Mouse (Mus musculus): ENCODE measurements around the gene Gm42957. TPM values are rescaled to one million over a fixed set of nuclear protein-coding genes. Genes with fewer than 3 reads are reported as not detected.
"Not testable (repeated sequence)": the region's sequence is repeated elsewhere in the genome, so short reads cannot be mapped to it uniquely, and the experiment has no call there.

Gm42957 gene
- polyA plus RNA-seq, 1 experiment from 2014 or later, result 0.14 TPM

DNA sequence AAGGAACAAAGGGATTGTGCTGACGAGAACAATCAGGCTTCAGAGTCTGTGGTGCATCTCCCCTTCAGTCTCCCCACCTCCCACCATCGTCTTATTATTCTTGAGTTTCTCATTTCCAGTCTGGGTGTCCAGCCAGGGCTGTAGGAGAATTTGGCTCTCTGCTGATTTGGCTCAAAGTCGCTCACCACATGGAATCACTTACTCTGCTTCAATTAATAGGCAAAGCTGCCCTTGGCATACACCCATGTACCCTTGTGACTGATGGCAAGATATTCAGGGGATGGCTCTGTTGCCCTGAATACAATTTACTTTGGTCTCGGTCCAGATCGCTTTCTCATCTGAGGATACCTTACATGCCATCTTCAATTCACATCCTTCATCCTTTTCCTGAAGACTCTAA, 32.0 kb upstream of the Gm42957 start:
- Histone ChIP-seq H3K4me1 (ENCODE audit: control insufficient read depth, insufficient read depth, low read length) (peaks cover 41% of the 10 kb centered on the region), H3K27me3 (ENCODE audit: control insufficient read depth, insufficient read depth, low read length) (no peaks in the 10 kb centered on the region), H3K4me3 (ENCODE audit: low read length) (peak overlapping the region; percentile 62; the same call in 1 of the 2 replicates), H3K9me3 (replicated peaks; ENCODE audit: control insufficient read depth, low read length) (no peaks in the 10 kb centered on the region), H3K36me3 (ENCODE audit: control insufficient read depth, insufficient read depth) (peaks cover 5% of the 10 kb centered on the region), H3K27ac (ENCODE audit: low read length) (peak overlapping the region; percentile 92), H3K4me2 (ENCODE audit: low read depth, low read length) (peak overlapping the region; percentile 81), H3K9ac (ENCODE audit: low read length) (peak overlapping the region; percentile 79; the same call in 1 of the 2 replicates)
- no peak for ATAC-seq (replicated peaks; ENCODE audit: extremely low read depth, insufficient read depth, low FRiP score)
- 62% methylated on average over 5 of the region's 5 CpGs for WGBS

DNA sequence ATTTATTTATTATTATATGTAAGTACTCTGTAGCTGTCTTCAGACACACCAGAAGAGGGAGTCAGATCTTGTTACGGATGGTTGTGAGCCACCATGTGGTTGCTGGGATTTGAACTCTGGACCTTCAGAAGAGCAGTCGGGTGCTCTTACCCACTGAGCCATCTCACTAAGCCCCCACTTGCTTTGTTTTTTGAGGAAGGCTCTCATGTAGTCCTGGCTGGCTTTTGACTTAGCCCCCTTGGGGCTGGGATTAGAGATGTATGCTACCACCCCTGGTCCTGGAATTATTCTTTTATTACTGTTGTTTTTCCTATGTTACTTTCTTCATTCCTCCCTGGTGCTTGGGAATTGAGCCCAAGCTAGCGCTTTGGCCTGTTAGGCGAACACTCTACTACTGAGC, 29.3 kb upstream of the Gm42957 start:
- H3K9me3 ChIP-seq (replicated peaks; ENCODE audit: control insufficient read depth, low read length), result not testable (repeated sequence)
- WGBS, result 85% methylated on average over 4 of the region's 4 CpGs

DNA sequence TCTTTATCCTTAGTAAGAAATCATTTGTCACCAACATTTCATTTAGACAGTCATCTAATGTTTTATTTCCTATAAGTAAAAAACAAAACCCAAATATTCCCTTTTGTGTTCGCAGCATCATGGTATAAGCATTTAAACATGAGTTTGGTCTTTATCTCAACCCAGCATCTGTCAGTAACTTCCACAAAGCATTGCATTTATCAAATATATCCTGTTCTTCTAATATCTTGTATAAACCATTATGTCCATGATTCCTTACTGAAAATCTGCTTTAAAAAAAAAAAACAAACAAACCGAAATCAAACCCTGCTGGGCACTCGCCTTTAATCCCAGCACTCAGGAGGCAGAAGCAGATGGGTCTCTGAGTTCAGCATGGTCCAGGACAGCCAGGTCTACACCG, 28.7 kb upstream of the Gm42957 start:
- Histone ChIP-seq H3K9me3 (replicated peaks; ENCODE audit: control insufficient read depth, low read length) (no peaks in the 10 kb centered on the region), H3K4me2 (ENCODE audit: low read depth, low read length) (no peak overlapping the region), H3K27me3 (ENCODE audit: control insufficient read depth, insufficient read depth, low read length) (no peaks in the 10 kb centered on the region), H3K27ac (ENCODE audit: low read length) (no peak overlapping the region), H3K36me3 (ENCODE audit: control insufficient read depth, insufficient read depth) (peaks cover 5% of the 10 kb centered on the region), H3K9ac (ENCODE audit: low read length) (no peak overlapping the region), H3K4me1 (ENCODE audit: control insufficient read depth, insufficient read depth, low read length) (peaks cover 36% of the 10 kb centered on the region), H3K4me3 (ENCODE audit: low read length) (no peak overlapping the region)
- no peak for ATAC-seq (replicated peaks; ENCODE audit: extremely low read depth, insufficient read depth, low FRiP score)
- WGBS, result 90% methylated on average over 4 of the region's 4 CpGs

More for the DNA sequence above, 29.3 kb upstream of the Gm42957 start:
- not testable (repeated sequence) for ATAC-seq (replicated peaks; ENCODE audit: extremely low read depth, insufficient read depth, low FRiP score); H3K9ac ChIP-seq (ENCODE audit: low read length); H3K4me2 ChIP-seq (ENCODE audit: low read depth, low read length); H3K4me3 ChIP-seq (ENCODE audit: low read length); H3K27ac ChIP-seq (ENCODE audit: low read length); H3K27me3 ChIP-seq (ENCODE audit: control insufficient read depth, insufficient read depth, low read length); H3K36me3 ChIP-seq (ENCODE audit: control insufficient read depth, insufficient read depth)
- H3K4me1 ChIP-seq (ENCODE audit: control insufficient read depth, insufficient read depth, low read length), result peaks cover 36% of the 10 kb centered on the region

DNA sequence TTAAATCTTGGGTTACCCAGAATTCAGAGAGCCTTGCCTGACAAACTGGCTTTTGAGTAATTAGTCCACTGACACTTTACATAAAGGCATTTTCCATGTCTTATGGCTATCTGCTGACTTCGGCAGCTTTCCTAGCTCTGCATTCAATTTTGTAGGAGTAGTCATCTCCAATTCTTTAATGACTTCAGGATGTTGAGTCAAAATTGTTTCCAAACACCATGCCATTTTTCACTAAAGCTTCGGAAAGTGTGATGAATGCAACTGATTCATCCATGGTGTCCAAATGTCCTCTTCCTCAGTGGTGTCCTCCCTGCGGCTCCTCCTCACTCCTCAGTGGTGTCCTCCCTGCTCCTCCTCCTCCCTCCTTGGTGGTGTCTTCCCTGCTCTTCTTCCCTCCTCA, 17.3 kb upstream of the Gm42957 start:
- peaks cover 37% of the 10 kb centered on the region for H3K36me3 ChIP-seq (ENCODE audit: control insufficient read depth, insufficient read depth)
- H3K4me2 ChIP-seq (ENCODE audit: low read depth, low read length), result no peak overlapping the region
- H3K9me3 ChIP-seq (replicated peaks; ENCODE audit: control insufficient read depth, low read length), result no peaks in the 10 kb centered on the region
- no peak overlapping the region for H3K27ac ChIP-seq (ENCODE audit: low read length)
- H3K4me1 ChIP-seq (ENCODE audit: control insufficient read depth, insufficient read depth, low read length), result no peaks in the 10 kb centered on the region
- WGBS, result 86% methylated on average over 3 of the region's 3 CpGs
- no peaks in the 10 kb centered on the region for H3K27me3 ChIP-seq (ENCODE audit: control insufficient read depth, insufficient read depth, low read length)
- no peak overlapping the region for H3K4me3 ChIP-seq (ENCODE audit: low read length)
- ATAC-seq (replicated peaks; ENCODE audit: extremely low read depth, insufficient read depth, low FRiP score), result no peak
- H3K9ac ChIP-seq (ENCODE audit: low read length), result no peak overlapping the region

DNA sequence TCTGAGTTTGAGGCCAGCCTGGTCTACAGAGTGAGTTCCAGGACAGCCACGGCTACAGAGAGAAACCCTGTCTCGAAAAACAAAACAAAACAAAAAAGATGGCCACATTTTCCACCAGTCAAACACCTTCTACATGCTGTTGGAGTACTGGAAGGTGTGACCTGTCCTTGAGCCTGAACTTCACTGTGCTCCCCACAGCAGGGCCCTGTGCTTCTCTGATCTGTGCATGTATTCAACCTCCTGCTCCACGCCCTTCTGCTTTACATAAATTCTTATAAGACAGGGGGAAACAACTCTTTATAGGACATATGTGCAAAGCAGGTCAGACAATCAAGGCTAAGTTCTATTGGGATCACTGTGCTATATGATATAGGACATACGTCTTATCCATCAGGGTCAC, 12.1 kb upstream of the Gm42957 start:
- peaks cover 30% of the 10 kb centered on the region for H3K36me3 ChIP-seq (ENCODE audit: control insufficient read depth, insufficient read depth)
- H3K9me3 ChIP-seq (replicated peaks; ENCODE audit: control insufficient read depth, low read length), result no peaks in the 10 kb centered on the region
- no peaks in the 10 kb centered on the region for H3K27me3 ChIP-seq (ENCODE audit: control insufficient read depth, insufficient read depth, low read length)
- no peaks in the 10 kb centered on the region for H3K4me1 ChIP-seq (ENCODE audit: control insufficient read depth, insufficient read depth, low read length)
- 87% methylated on average over 4 of the region's 4 CpGs for WGBS
- H3K4me3 ChIP-seq (ENCODE audit: low read length), result no peak overlapping the region
- ATAC-seq (replicated peaks; ENCODE audit: extremely low read depth, insufficient read depth, low FRiP score), result no peak
- no peak overlapping the region for H3K4me2 ChIP-seq (ENCODE audit: low read depth, low read length)
- H3K27ac ChIP-seq (ENCODE audit: low read length), result no peak overlapping the region
- H3K9ac ChIP-seq (ENCODE audit: low read length), result no peak overlapping the region

DNA sequence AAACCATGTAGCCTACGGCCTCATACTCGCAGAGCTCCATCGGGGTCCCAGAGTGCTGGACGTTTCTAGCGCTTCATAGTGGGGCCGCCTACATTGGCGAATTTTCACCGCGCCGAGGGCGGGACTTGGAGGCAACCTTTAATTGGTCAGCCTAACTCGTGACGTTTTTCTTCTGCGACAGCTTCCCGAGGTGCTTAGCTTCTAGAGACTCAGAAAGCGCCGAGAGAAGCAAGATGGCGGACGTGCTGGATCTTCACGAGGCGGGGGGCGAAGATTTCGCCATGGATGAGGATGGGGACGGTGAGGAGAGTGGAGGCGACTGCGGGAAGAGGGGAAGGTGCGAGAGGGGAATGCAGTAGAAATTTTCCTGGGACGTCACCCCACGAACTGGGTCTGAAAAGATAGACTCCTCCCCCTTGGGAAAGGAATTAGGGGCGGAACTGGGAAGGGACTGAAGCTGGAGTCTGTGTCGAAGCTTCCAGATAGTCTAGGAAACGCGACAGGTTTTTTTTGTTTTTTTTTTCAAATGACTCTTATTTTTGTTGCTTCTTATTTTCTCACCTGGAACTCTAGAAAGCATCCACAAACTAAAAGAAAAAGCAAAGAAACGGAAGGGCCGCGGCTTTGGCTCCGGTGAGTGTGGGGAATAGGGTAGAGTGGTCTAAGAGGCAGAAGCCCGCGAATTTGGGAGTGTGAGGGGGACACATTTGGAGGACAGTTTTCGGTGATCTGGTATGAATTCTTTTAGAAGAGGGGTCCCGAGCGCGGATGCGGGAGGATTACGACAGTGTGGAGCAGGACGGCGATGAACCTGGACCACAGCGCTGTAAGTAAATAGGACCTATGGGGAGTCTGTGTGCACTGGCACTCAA, 5.3 kb upstream of the Gm42957 start, which contains the start of gene Rbm8a:
TSS of gene Rbm8a (plus strand) at position 205 of the 872 bp plus-strand sequence.
- H3K9me3 ChIP-seq (replicated peaks; ENCODE audit: control insufficient read depth, low read length), result no peaks in the 10 kb centered on the region
- H3K4me3 ChIP-seq (ENCODE audit: low read length), result peak within 1 kb of the TSS; percentile 62
- H3K4me1 ChIP-seq (ENCODE audit: control insufficient read depth, insufficient read depth, low read length), result peaks cover 18% of the 10 kb centered on the region
- WGBS, result under 1% methylated on average over 48 of the region's 48 CpGs
- ATAC-seq (replicated peaks; ENCODE audit: extremely low read depth, insufficient read depth, low FRiP score), result peak; percentile 90
- no peaks in the 10 kb centered on the region for H3K27me3 ChIP-seq (ENCODE audit: control insufficient read depth, insufficient read depth, low read length)
- H3K36me3 ChIP-seq (ENCODE audit: control insufficient read depth, insufficient read depth), result peaks cover 10% of the 10 kb centered on the region
- H3K27ac ChIP-seq (ENCODE audit: low read length), result peak within 1 kb of the TSS; percentile 79
- H3K9ac ChIP-seq (ENCODE audit: low read length), result peak within 1 kb of the TSS; percentile 83
- peak within 1 kb of the TSS; percentile 85 for H3K4me2 ChIP-seq (ENCODE audit: low read depth, low read length)

DNA sequence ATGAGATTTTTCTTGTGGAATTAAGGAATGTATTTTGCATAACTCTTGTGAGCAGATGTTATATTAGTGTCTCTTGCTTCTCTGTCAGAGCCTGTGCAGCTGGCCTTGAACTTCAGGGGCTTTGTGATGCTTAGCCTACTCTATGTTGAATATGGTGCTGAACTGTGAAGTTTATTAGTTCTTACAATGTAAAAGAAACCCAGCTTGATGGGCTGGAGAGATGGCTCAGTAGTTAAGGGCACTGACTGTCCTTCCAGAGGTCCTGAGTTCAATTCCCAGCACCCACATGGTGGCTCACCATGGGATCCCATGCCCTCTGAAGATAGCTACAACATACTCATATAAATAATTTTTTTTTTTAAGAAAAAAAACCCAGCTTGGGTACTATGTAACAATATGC, 3.2 kb upstream of the Gm42957 start:
- Histone ChIP-seq H3K27me3 (ENCODE audit: control insufficient read depth, insufficient read depth, low read length) (no peaks in the 10 kb centered on the region), H3K36me3 (ENCODE audit: control insufficient read depth, insufficient read depth) (peaks cover 10% of the 10 kb centered on the region), H3K4me1 (ENCODE audit: control insufficient read depth, insufficient read depth, low read length) (peaks cover 28% of the 10 kb centered on the region), H3K9me3 (replicated peaks; ENCODE audit: control insufficient read depth, low read length) (no peaks in the 10 kb centered on the region), H3K27ac (ENCODE audit: low read length) (no peak overlapping the region), H3K9ac (ENCODE audit: low read length) (no peak overlapping the region), H3K4me3 (ENCODE audit: low read length) (no peak overlapping the region), H3K4me2 (ENCODE audit: low read depth, low read length) (no peak overlapping the region)
- no peak for ATAC-seq (replicated peaks; ENCODE audit: extremely low read depth, insufficient read depth, low FRiP score)

DNA sequence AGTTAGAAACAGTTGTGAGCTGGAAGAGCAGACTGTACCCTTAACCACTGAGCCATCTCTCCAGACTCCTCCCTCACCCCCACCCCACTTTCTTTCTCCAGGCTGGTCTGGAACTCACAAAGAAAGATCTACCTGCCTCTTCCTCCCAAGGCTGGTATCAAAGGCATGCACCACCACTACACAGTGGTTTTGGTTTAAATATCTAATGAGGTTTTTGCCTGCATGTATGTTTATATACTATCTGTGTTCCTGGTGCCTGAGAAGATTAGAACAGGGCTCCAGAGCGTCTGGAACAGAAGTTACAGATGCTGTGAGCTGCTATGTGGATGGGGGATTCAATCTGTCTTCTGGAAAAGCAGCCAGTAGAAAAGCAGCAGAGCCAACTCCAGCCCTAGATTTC, 1.3 kb upstream of the Gm42957 start:
- Histone ChIP-seq H3K9ac (ENCODE audit: low read length) (no peak overlapping the region), H3K27ac (ENCODE audit: low read length) (no peak overlapping the region), H3K4me1 (ENCODE audit: control insufficient read depth, insufficient read depth, low read length) (peaks cover 27% of the 10 kb centered on the region), H3K36me3 (ENCODE audit: control insufficient read depth, insufficient read depth) (peaks cover 18% of the 10 kb centered on the region), H3K4me3 (ENCODE audit: low read length) (no peak overlapping the region), H3K9me3 (replicated peaks; ENCODE audit: control insufficient read depth, low read length) (no peaks in the 10 kb centered on the region), H3K27me3 (ENCODE audit: control insufficient read depth, insufficient read depth, low read length) (no peaks in the 10 kb centered on the region), H3K4me2 (ENCODE audit: low read depth, low read length) (no peak overlapping the region)
- ATAC-seq (replicated peaks; ENCODE audit: extremely low read depth, insufficient read depth, low FRiP score), result no peak
- WGBS, result 41% methylated on average over 1 of the region's 1 CpGs

DNA sequence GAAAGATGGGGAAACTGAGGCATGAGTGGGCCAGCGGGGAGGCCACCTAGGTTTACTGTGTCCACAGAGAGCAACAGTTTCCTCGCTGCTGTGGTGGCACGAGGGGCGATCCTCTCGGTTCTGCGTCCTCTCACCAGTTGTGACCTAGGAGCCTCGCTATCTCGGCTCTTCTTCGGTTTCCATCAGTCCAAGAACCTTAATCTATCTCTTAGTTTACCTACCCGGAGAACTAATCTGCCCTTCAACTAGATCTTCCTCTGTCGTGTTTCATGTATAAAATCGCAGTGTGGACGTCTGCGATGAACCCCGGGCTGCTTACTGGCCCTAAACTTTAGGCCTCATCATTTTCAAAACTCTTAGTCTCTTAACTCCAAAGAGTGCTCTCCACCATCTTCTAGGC, 632 bp downstream of the Gm42957 start:
- Histone ChIP-seq H3K9me3 (replicated peaks; ENCODE audit: control insufficient read depth, low read length) (no peaks in the 10 kb centered on the region), H3K4me3 (ENCODE audit: low read length) (peak overlapping the region; percentile 88), H3K27ac (ENCODE audit: low read length) (peak overlapping the region; percentile 91), H3K27me3 (ENCODE audit: control insufficient read depth, insufficient read depth, low read length) (no peaks in the 10 kb centered on the region), H3K4me1 (ENCODE audit: control insufficient read depth, insufficient read depth, low read length) (peaks cover 19% of the 10 kb centered on the region), H3K4me2 (ENCODE audit: low read depth, low read length) (peak overlapping the region; percentile 74), H3K9ac (ENCODE audit: low read length) (peak overlapping the region; percentile 98), H3K36me3 (ENCODE audit: control insufficient read depth, insufficient read depth) (peaks cover 28% of the 10 kb centered on the region)
- ATAC-seq (replicated peaks; ENCODE audit: extremely low read depth, insufficient read depth, low FRiP score), result 0 out of 2 replicates have a peak, but pooled peaks have one; percentile 12
- 7% methylated on average over 15 of the region's 15 CpGs for WGBS
